Mouse (Mus musculus): ENCODE results near the gene Mpnd. TPM values are rescaled to one million over a fixed set of nuclear protein-coding genes. Genes with fewer than 3 reads are reported as not detected.

Gene Mpnd
- polyA plus RNA-seq, 1 experiment = 92.1 TPM

DNA sequence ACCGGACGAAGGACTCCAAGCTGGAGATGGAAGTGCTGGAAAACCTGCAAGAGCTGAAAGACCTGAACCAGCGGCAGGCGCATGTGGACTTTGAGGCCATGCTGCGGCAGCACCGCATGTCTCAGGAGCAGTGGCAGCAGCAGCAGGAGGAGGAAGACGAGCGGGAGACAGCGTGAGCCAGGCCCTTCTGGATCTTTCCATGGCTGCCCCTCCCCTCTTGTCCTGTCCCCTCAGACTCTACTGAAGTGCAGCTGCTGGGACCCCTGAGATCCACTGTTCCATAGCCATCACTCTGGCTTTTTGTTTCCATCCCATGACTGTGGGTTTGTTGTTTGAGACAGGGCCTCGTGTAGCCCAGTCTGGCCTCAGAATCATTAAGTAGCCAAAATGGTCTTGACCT lies 41.0 kb upstream of the Mpnd start:
- H3K79me2 ChIP-seq (ENCODE audit: control insufficient read depth, insufficient read depth) = peaks cover 7% of the 10 kb centered on the region
- H3K36me3 ChIP-seq (ENCODE audit: control insufficient read depth, insufficient read depth) = peaks cover 10% of the 10 kb centered on the region
- H3ac ChIP-seq (ENCODE audit: control insufficient read depth, insufficient read length) = no peak overlapping the region
- no peak overlapping the region for H3K4me2 ChIP-seq (ENCODE audit: low read depth)
- TF ChIP-seq USF1 (IDR thresholded peaks at IDR 0.05; ENCODE audit: low read depth) (no peak), REST (IDR thresholded peaks at IDR 0.05; ENCODE audit: insufficient read depth, insufficient read length) (no peak), E2F4 (IDR thresholded peaks at IDR 0.05; ENCODE audit: insufficient read depth) (no peak), POLR2AphosphoS2 (IDR thresholded peaks at IDR 0.05; ENCODE audit: insufficient read length, low read depth) (no peak), TCF12 (IDR thresholded peaks at IDR 0.05; ENCODE audit: insufficient read depth, poor library complexity, severe bottlenecking) (no peak), SRF (IDR thresholded peaks at IDR 0.05; ENCODE audit: control insufficient read depth, insufficient read length, low read depth) (no peak), MYOD1 (IDR thresholded peaks at IDR 0.05; ENCODE audit: control insufficient read depth in 1 of 3, insufficient read length in 2 of 3, low read depth in 2 of 3) (no peak), MYOG (IDR thresholded peaks at IDR 0.05; ENCODE audit: control insufficient read depth in 1 of 3, insufficient read depth in 1 of 3, insufficient read length in 2 of 3, low read depth in 2 of 3) (no peak), MAX (IDR thresholded peaks at IDR 0.05; ENCODE audit: low read depth) (no peak), CEBPB (IDR thresholded peaks at IDR 0.05; ENCODE audit: insufficient read depth, poor library complexity, severe bottlenecking) (no peak)
- no peaks in the 10 kb centered on the region for H3K27me3 ChIP-seq (ENCODE audit: control insufficient read depth, insufficient read depth, insufficient read length)
- H3K4me3 ChIP-seq = no peak overlapping the region

DNA sequence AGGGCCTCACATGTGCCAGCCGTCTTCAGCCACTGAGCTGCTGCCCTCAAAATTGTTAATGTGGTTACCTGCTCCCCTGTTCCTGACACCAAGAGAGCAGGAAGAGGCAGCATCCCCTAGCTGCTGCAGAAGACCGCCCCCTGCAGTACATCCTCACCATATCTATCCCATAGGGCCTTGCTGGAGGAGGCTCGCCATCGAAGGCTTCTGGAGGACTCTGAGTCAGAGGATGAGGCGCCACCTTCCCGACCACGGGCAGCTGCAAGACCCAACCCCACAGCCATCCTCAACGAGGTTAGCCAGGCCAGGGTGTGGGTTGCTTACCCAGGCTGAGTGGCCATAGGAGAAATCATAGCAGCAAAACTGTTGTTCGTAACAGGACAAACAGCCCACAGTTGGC lies 40.5 kb upstream of the Mpnd start:
- Histone ChIP-seq H3K4me3 (no peak overlapping the region), H3K27me3 (ENCODE audit: control insufficient read depth, insufficient read depth, insufficient read length) (peaks cover 2% of the 10 kb centered on the region), H3K4me2 (ENCODE audit: low read depth) (no peak overlapping the region), H3ac (ENCODE audit: control insufficient read depth, insufficient read length) (no peak overlapping the region), H3K79me2 (ENCODE audit: control insufficient read depth, insufficient read depth) (peaks cover 3% of the 10 kb centered on the region), H3K36me3 (ENCODE audit: control insufficient read depth, insufficient read depth) (peaks cover 10% of the 10 kb centered on the region)
- TF ChIP-seq E2F4 (IDR thresholded peaks at IDR 0.05; ENCODE audit: insufficient read depth) (no peak), TCF12 (IDR thresholded peaks at IDR 0.05; ENCODE audit: insufficient read depth, poor library complexity, severe bottlenecking) (no peak), MAX (IDR thresholded peaks at IDR 0.05; ENCODE audit: low read depth) (no peak), REST (IDR thresholded peaks at IDR 0.05; ENCODE audit: insufficient read depth, insufficient read length) (no peak)

DNA sequence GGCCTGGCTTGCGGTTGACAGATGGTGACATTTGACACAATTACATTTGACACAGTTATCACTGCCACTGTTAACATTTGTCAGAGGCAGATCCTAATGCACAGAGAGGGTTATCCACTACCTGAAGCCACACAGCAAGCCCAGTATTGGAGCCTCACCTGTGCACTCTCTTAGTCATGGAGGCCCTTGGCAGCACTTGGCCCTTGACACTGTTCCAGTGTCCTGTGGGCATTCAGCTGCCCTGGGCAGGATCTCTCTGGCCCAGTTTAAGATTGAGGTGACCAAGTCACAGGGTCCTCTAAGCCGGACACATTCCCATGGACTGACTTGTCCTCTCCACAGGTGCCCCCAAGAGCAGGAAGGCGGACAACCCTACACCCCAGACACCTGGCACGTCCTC lies 38.3 kb upstream of the Mpnd start:
- H3ac ChIP-seq (ENCODE audit: control insufficient read depth, insufficient read length) = no peak overlapping the region
- no peaks in the 10 kb centered on the region for H3K79me2 ChIP-seq (ENCODE audit: control insufficient read depth, insufficient read depth)
- H3K4me3 ChIP-seq = no peak overlapping the region
- no peak overlapping the region for H3K4me2 ChIP-seq (ENCODE audit: low read depth)
- TF ChIP-seq POLR2A (IDR thresholded peaks at IDR 0.05; ENCODE audit: insufficient read length, low read depth) (no peak), REST (IDR thresholded peaks at IDR 0.05; ENCODE audit: insufficient read depth, insufficient read length) (no peak)
- peaks cover 10% of the 10 kb centered on the region for H3K36me3 ChIP-seq (ENCODE audit: control insufficient read depth, insufficient read depth)
- H3K27me3 ChIP-seq (ENCODE audit: control insufficient read depth, insufficient read depth, insufficient read length) = peaks cover 17% of the 10 kb centered on the region

DNA sequence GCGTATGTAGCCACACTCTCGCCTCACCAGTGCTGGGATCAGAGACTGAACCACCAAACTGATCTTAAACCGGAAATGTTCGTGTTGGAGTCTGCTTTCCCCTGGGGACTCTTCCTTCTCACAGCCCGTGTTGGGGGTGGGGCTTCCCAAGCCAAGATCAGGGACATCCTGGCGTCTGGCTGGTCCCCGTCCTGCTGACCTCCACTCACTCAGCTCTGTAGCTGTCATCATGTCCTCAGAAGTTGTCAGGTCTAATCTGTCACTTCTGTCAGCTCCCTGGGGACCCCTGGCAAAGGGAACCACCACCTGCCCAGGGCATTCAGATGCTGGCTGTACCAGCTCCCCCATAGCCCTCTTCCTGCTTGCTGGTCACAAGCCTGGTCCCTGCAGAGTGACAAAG lies 37.3 kb upstream of the Mpnd start:
- no peak overlapping the region for H3K4me2 ChIP-seq (ENCODE audit: low read depth)
- TF ChIP-seq POLR2A (IDR thresholded peaks at IDR 0.05; ENCODE audit: insufficient read length, low read depth) = no peak
- no peak for TF ChIP-seq REST (IDR thresholded peaks at IDR 0.05; ENCODE audit: insufficient read depth, insufficient read length)
- TF ChIP-seq E2F4 (IDR thresholded peaks at IDR 0.05; ENCODE audit: insufficient read depth) = no peak
- no peak for TF ChIP-seq CEBPB (IDR thresholded peaks at IDR 0.05; ENCODE audit: insufficient read depth, poor library complexity, severe bottlenecking)
- TF ChIP-seq SRF (IDR thresholded peaks at IDR 0.05; ENCODE audit: control insufficient read depth, insufficient read length, low read depth) = no peak
- TF ChIP-seq MYOD1 (IDR thresholded peaks at IDR 0.05; ENCODE audit: control insufficient read depth in 1 of 3, insufficient read length in 2 of 3, low read depth in 2 of 3) = no peak
- no peak for TF ChIP-seq MYOG (IDR thresholded peaks at IDR 0.05; ENCODE audit: control insufficient read depth in 1 of 3, insufficient read depth in 1 of 3, insufficient read length in 2 of 3, low read depth in 2 of 3)
- no peak for TF ChIP-seq USF1 (IDR thresholded peaks at IDR 0.05; ENCODE audit: low read depth)
- TF ChIP-seq TCF3 (IDR thresholded peaks at IDR 0.05; ENCODE audit: insufficient read length, low read depth) = no peak
- no peak for TF ChIP-seq POLR2AphosphoS2 (IDR thresholded peaks at IDR 0.05; ENCODE audit: insufficient read length, low read depth)
- TF ChIP-seq TCF12 (IDR thresholded peaks at IDR 0.05; ENCODE audit: insufficient read depth, poor library complexity, severe bottlenecking) = no peak
- no peak for TF ChIP-seq MAX (IDR thresholded peaks at IDR 0.05; ENCODE audit: low read depth)
- no peaks in the 10 kb centered on the region for H3K79me2 ChIP-seq (ENCODE audit: control insufficient read depth, insufficient read depth)
- H3ac ChIP-seq (ENCODE audit: control insufficient read depth, insufficient read length) = no peak overlapping the region
- no peak overlapping the region for H3K4me3 ChIP-seq
- peaks cover 17% of the 10 kb centered on the region for H3K27me3 ChIP-seq (ENCODE audit: control insufficient read depth, insufficient read depth, insufficient read length)
- H3K36me3 ChIP-seq (ENCODE audit: control insufficient read depth, insufficient read depth) = peaks cover 10% of the 10 kb centered on the region

DNA sequence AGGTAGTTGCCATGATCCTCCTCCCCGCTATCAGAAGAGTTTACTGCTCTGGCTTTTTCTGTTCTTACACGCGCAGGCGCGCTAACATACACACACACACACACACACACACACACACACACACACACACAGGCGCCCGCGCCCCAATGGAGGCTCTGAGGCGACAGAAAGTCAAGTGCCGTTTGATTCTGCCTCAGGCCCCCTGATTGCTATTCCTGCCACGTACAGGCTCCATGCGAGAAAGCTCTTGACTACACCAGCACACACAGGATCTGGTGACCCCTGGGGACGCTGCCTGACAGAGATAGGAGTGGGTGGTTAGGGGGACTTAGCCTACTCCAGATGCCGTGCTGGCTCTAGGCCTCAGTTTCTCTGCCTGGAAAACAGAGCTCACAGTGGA lies 36.0 kb upstream of the Mpnd start:
- H3K79me2 ChIP-seq (ENCODE audit: control insufficient read depth, insufficient read depth) = no peaks in the 10 kb centered on the region
- TF ChIP-seq POLR2AphosphoS2 (IDR thresholded peaks at IDR 0.05; ENCODE audit: insufficient read length, low read depth) (no peak), MAX (IDR thresholded peaks at IDR 0.05; ENCODE audit: low read depth) (no peak)
- no peak overlapping the region for H3K4me3 ChIP-seq
- no peak overlapping the region for H3K4me2 ChIP-seq (ENCODE audit: low read depth)
- peaks cover 17% of the 10 kb centered on the region for H3K27me3 ChIP-seq (ENCODE audit: control insufficient read depth, insufficient read depth, insufficient read length)
- H3K36me3 ChIP-seq (ENCODE audit: control insufficient read depth, insufficient read depth) = peaks cover 5% of the 10 kb centered on the region
- H3ac ChIP-seq (ENCODE audit: control insufficient read depth, insufficient read length) = no peak overlapping the region

Measured in myocyte (in vitro differentiated cells).